Mouse (Mus musculus) megakaryocyte-erythroid progenitor cell, adult 5-6 weeks (primary cell): ENCODE measurements around the gene Mrpl48. TPM values are rescaled to one million over a fixed set of nuclear protein-coding genes. Genes with fewer than 3 reads are reported as not detected.
"Not testable (repeated sequence)": the region's sequence is repeated elsewhere in the genome, so short reads cannot be mapped to it uniquely, and the experiment has no call there.

Source experiments
- ATAC-seq: replicated peaks from 2 replicates; pipeline ENCODE4 v1.8.0; 2016; ENCODE audit warnings: mild to moderate bottlenecking, inconsistent platforms; ENCODE audit not compliant: severe bottlenecking, poor library complexity, low FRiP score, low TSS enrichment
- total RNA-seq, 2 experiments: library from RNA; stranded (forward) in 1 of 2; stranded (reverse) in 1 of 2; fragments of 200-1000, 215-1000 nt in 1 of 2; fragments of >200 nt in 1 of 2; fragmentation: Nextera tagmentation in 1 of 2; gene quantifications; 2 replicates each; pipeline ENCODE4 v1.2.3; 2014 to 2017

Mrpl48 gene
- total RNA-seq, 2 experiments from 2014 or later = 50.3 to 138 TPM

- peak; percentile 97 for ATAC-seq
Measured at GRCm38 (mm10) chr7:100590845-100591521, 17.1 kb downstream of the Mrpl48 start.

- ATAC-seq = no peak
Measured at GRCm38 (mm10) chr7:100590504-100590844, 17.6 kb downstream of the Mrpl48 start.

GRCm38 (mm10) chr7:100589816-100590215 lies 18.3 kb downstream of the Mrpl48 start:
- ATAC-seq = no peak

- ATAC-seq = peak; percentile 98
Measured at GRCm38 (mm10) chr7:100582727-100583236, 25.3 kb downstream of the Mrpl48 start.

GRCm38 (mm10) chr7:100582235-100582634 lies 25.9 kb downstream of the Mrpl48 start:
- ATAC-seq = no peak

- ATAC-seq = no peak
Measured at GRCm38 (mm10) chr7:100578794-100579193, 29.3 kb downstream of the Mrpl48 start.

GRCm38 (mm10) chr7:100572704-100573103 lies 35.4 kb downstream of the Mrpl48 start:
- ATAC-seq = no peak

- no peak for ATAC-seq
Measured at GRCm38 (mm10) chr7:100572061-100572460, 36.0 kb downstream of the Mrpl48 start.

GRCm38 (mm10) chr7:100570930-100571715 lies 37.0 kb downstream of the Mrpl48 start:
- ATAC-seq = peak; percentile 74

- ATAC-seq = peak; percentile 42; the same call in 1 of the 2 replicates
Measured at GRCm38 (mm10) chr7:100569907-100570306, 38.2 kb downstream of the Mrpl48 start.

GRCm38 (mm10) chr7:100567238-100567637 lies 40.9 kb downstream of the Mrpl48 start:
- not testable (repeated sequence) for ATAC-seq

- no peak for ATAC-seq
Measured at GRCm38 (mm10) chr7:100561861-100562587, 46.1 kb downstream of the Mrpl48 start.

GRCm38 (mm10) chr7:100559331-100559730 lies 48.8 kb downstream of the Mrpl48 start:
- peak; percentile 62 for ATAC-seq

- no peak for ATAC-seq
Measured at GRCm38 (mm10) chr7:100557241-100557640, 50.9 kb downstream of the Mrpl48 start.

GRCm38 (mm10) chr7:100555431-100555951 lies 52.6 kb downstream of the Mrpl48 start:
- ATAC-seq = no peak

- no peak for ATAC-seq
Measured at GRCm38 (mm10) chr7:100554939-100555338, 53.2 kb downstream of the Mrpl48 start.

GRCm38 (mm10) chr7:100550338-100551007 lies 57.6 kb downstream of the Mrpl48 start:
- ATAC-seq = no peak

- no peak for ATAC-seq
Measured at GRCm38 (mm10) chr7:100549796-100550195, 58.3 kb downstream of the Mrpl48 start.

GRCm38 (mm10) chr7:100547631-100548030 lies 60.5 kb downstream of the Mrpl48 start:
- ATAC-seq = no peak
